Mouse (Mus musculus): ENCODE results near the gene Oas1d. TPM values are rescaled to one million over a fixed set of nuclear protein-coding genes. Genes with fewer than 3 reads are reported as not detected.

Gene Oas1d
- polyA plus RNA-seq, 1 experiment, result not detected

DNA sequence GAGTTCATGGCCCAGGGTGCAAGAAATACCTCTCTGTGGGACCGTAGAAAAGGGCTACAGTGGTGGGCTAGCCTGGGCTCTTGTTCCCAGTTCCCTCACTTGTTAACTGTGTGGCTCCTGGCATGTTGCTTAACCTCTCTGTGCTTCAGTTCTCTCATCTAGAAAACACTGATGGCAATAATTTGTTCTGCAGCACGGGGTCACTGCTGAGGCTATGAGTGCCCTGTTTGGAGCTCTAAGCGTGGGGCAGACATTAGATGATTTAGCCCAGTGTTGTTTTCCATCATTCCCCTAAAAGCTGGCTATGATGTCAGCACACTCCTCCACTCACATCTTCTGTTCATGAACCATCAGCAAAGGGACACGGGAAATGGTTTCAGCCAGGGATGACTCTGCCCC lies 53.8 kb downstream of the Oas1d start:
- TF ChIP-seq MYOG (IDR thresholded peaks at IDR 0.05; ENCODE audit: control insufficient read depth in 1 of 3, insufficient read depth in 1 of 3, insufficient read length in 2 of 3, low read depth in 2 of 3) (no peak), MAX (IDR thresholded peaks at IDR 0.05; ENCODE audit: low read depth) (no peak), SRF (IDR thresholded peaks at IDR 0.05; ENCODE audit: control insufficient read depth, insufficient read length, low read depth) (no peak)
- Histone ChIP-seq H3K79me2 (ENCODE audit: control insufficient read depth, insufficient read depth) (no peaks in the 10 kb centered on the region), H3K36me3 (ENCODE audit: control insufficient read depth, insufficient read depth) (no peaks in the 10 kb centered on the region), H3K4me3 (no peak overlapping the region), H3K4me2 (ENCODE audit: low read depth) (no peak overlapping the region), H3K27me3 (ENCODE audit: control insufficient read depth, insufficient read depth, insufficient read length) (no peaks in the 10 kb centered on the region), H3ac (ENCODE audit: control insufficient read depth, insufficient read length) (no peak overlapping the region)

GRCm38 (mm10) chr5:120968799-120969198 lies 54.5 kb downstream of the Oas1d start:
- Histone ChIP-seq H3ac (ENCODE audit: control insufficient read depth, insufficient read length) (no peak overlapping the region), H3K36me3 (ENCODE audit: control insufficient read depth, insufficient read depth) (no peaks in the 10 kb centered on the region), H3K4me3 (no peak overlapping the region), H3K79me2 (ENCODE audit: control insufficient read depth, insufficient read depth) (no peaks in the 10 kb centered on the region), H3K4me2 (ENCODE audit: low read depth) (no peak overlapping the region), H3K27me3 (ENCODE audit: control insufficient read depth, insufficient read depth, insufficient read length) (peaks cover under 1% of the 10 kb centered on the region)
- no peak for TF ChIP-seq USF1 (IDR thresholded peaks at IDR 0.05; ENCODE audit: low read depth)
- TF ChIP-seq REST (IDR thresholded peaks at IDR 0.05; ENCODE audit: insufficient read depth, insufficient read length), result no peak
- TF ChIP-seq TCF3 (IDR thresholded peaks at IDR 0.05; ENCODE audit: insufficient read length, low read depth), result no peak
- TF ChIP-seq MYOD1 (IDR thresholded peaks at IDR 0.05; ENCODE audit: control insufficient read depth in 1 of 3, insufficient read length in 2 of 3, low read depth in 2 of 3), result no peak
- TF ChIP-seq SRF (IDR thresholded peaks at IDR 0.05; ENCODE audit: control insufficient read depth, insufficient read length, low read depth), result no peak
- TF ChIP-seq CEBPB (IDR thresholded peaks at IDR 0.05; ENCODE audit: insufficient read depth, poor library complexity, severe bottlenecking), result no peak
- TF ChIP-seq E2F4 (IDR thresholded peaks at IDR 0.05; ENCODE audit: insufficient read depth), result no peak
- no peak for TF ChIP-seq POLR2A (IDR thresholded peaks at IDR 0.05; ENCODE audit: insufficient read length, low read depth)
- TF ChIP-seq MYOG (IDR thresholded peaks at IDR 0.05; ENCODE audit: control insufficient read depth in 1 of 3, insufficient read depth in 1 of 3, insufficient read length in 2 of 3, low read depth in 2 of 3), result no peak
- no peak for TF ChIP-seq MAX (IDR thresholded peaks at IDR 0.05; ENCODE audit: low read depth)
- TF ChIP-seq POLR2AphosphoS2 (IDR thresholded peaks at IDR 0.05; ENCODE audit: insufficient read length, low read depth), result no peak
- TF ChIP-seq TCF12 (IDR thresholded peaks at IDR 0.05; ENCODE audit: insufficient read depth, poor library complexity, severe bottlenecking), result no peak

GRCm38 (mm10) chr5:120969703-120970102 lies 55.4 kb downstream of the Oas1d start:
- H3ac ChIP-seq (ENCODE audit: control insufficient read depth, insufficient read length), result no peak overlapping the region
- H3K36me3 ChIP-seq (ENCODE audit: control insufficient read depth, insufficient read depth), result no peaks in the 10 kb centered on the region
- no peak for TF ChIP-seq CEBPB (IDR thresholded peaks at IDR 0.05; ENCODE audit: insufficient read depth, poor library complexity, severe bottlenecking)
- no peak for TF ChIP-seq TCF12 (IDR thresholded peaks at IDR 0.05; ENCODE audit: insufficient read depth, poor library complexity, severe bottlenecking)
- TF ChIP-seq POLR2A (IDR thresholded peaks at IDR 0.05; ENCODE audit: insufficient read length, low read depth), result no peak
- TF ChIP-seq POLR2AphosphoS2 (IDR thresholded peaks at IDR 0.05; ENCODE audit: insufficient read length, low read depth), result no peak
- TF ChIP-seq MAX (IDR thresholded peaks at IDR 0.05; ENCODE audit: low read depth), result no peak
- TF ChIP-seq SRF (IDR thresholded peaks at IDR 0.05; ENCODE audit: control insufficient read depth, insufficient read length, low read depth), result no peak
- TF ChIP-seq USF1 (IDR thresholded peaks at IDR 0.05; ENCODE audit: low read depth), result no peak
- no peak for TF ChIP-seq REST (IDR thresholded peaks at IDR 0.05; ENCODE audit: insufficient read depth, insufficient read length)
- TF ChIP-seq MYOG (IDR thresholded peaks at IDR 0.05; ENCODE audit: control insufficient read depth in 1 of 3, insufficient read depth in 1 of 3, insufficient read length in 2 of 3, low read depth in 2 of 3), result no peak
- TF ChIP-seq E2F4 (IDR thresholded peaks at IDR 0.05; ENCODE audit: insufficient read depth), result no peak
- TF ChIP-seq MYOD1 (IDR thresholded peaks at IDR 0.05; ENCODE audit: control insufficient read depth in 1 of 3, insufficient read length in 2 of 3, low read depth in 2 of 3), result no peak
- no peak for TF ChIP-seq TCF3 (IDR thresholded peaks at IDR 0.05; ENCODE audit: insufficient read length, low read depth)
- peaks cover 7% of the 10 kb centered on the region for H3K27me3 ChIP-seq (ENCODE audit: control insufficient read depth, insufficient read depth, insufficient read length)
- no peak overlapping the region for H3K4me2 ChIP-seq (ENCODE audit: low read depth)
- no peaks in the 10 kb centered on the region for H3K79me2 ChIP-seq (ENCODE audit: control insufficient read depth, insufficient read depth)
- H3K4me3 ChIP-seq, result no peak overlapping the region

Other genes starting within 250 kb of the Oas1d start
- not detected for gene Dtx1, start 202.6 kb upstream of the Oas1d start, polyA plus RNA-seq (2012; fragmentation: generic; extraction: Trizol)
- gene Oas2, start 164.7 kb upstream of the Oas1d start, polyA plus RNA-seq (2012; fragmentation: generic; extraction: Trizol), result not detected
- gene Oas3, start 136.9 kb upstream of the Oas1d start, polyA plus RNA-seq (2012; fragmentation: generic; extraction: Trizol), result 0.01 TPM
- not detected for gene Oas1e, start 119.0 kb upstream of the Oas1d start, polyA plus RNA-seq (2012; fragmentation: generic; extraction: Trizol)
- 0.01 TPM for gene Oas1c, start 102.0 kb upstream of the Oas1d start, polyA plus RNA-seq (2012; fragmentation: generic; extraction: Trizol)
- not detected for gene Oas1f, start 67.2 kb upstream of the Oas1d start, polyA plus RNA-seq (2012; fragmentation: generic; extraction: Trizol)
- not detected for gene Oas1h, start 53.1 kb upstream of the Oas1d start, polyA plus RNA-seq (2012; fragmentation: generic; extraction: Trizol)
- gene Oas1g, start 26.9 kb upstream of the Oas1d start, polyA plus RNA-seq (2012; fragmentation: generic; extraction: Trizol), result not detected
- 0.06 TPM for gene Oas1a, start 7.0 kb upstream of the Oas1d start, polyA plus RNA-seq (2012; fragmentation: generic; extraction: Trizol)
- 0.05 TPM for gene Rph3a, start 95.6 kb downstream of the Oas1d start, polyA plus RNA-seq (2012; fragmentation: generic; extraction: Trizol)